Mouse (Mus musculus): ENCODE results near the gene F8. TPM values are rescaled to one million over a fixed set of nuclear protein-coding genes. Genes with fewer than 3 reads are reported as not detected.

Gene F8
- 0.35 and 1.2 TPM in 2 replicates for polyA plus RNA-seq (2012; rRNA removed)

- no peak for TF ChIP-seq POLR2A (IDR thresholded peaks at IDR 0.05; ENCODE audit: borderline replicate concordance, extremely low read depth, insufficient read depth, insufficient read length, poor library complexity, severe bottlenecking)
- no peak for TF ChIP-seq CTCF (IDR thresholded peaks at IDR 0.05; ENCODE audit: borderline replicate concordance, extremely low read depth, insufficient read depth, insufficient read length)
- DNase-seq (ENCODE audit: low read depth) = peak; percentile 93
Measured at GRCm38 (mm10) chrX:75382195-75382771, at the start of gene F8, which contains the start of gene Fundc2. F8 (minus strand) TSS chrX:75382615. Fundc2 (plus strand) TSS chrX:75382399.

- peak; percentile 96 for DNase-seq (ENCODE audit: low read depth)
- TF ChIP-seq POLR2A (IDR thresholded peaks at IDR 0.05; ENCODE audit: borderline replicate concordance, extremely low read depth, insufficient read depth, insufficient read length, poor library complexity, severe bottlenecking) = peak; percentile 65; the same call in 1 of the 2 replicates
- no peak for TF ChIP-seq CTCF (IDR thresholded peaks at IDR 0.05; ENCODE audit: borderline replicate concordance, extremely low read depth, insufficient read depth, insufficient read length)
Measured at GRCm38 (mm10) chrX:75415936-75416785, 33.7 kb upstream of the F8 start, which contains the start of the genes Cmc4, Mtcp1 and Brcc3. Cmc4 (minus strand) TSS chrX:75416584. Mtcp1 (minus strand) TSS chrX:75416588. Brcc3 (plus strand) TSS chrX:75416628.

- no peak for DNase-seq (ENCODE audit: low read depth)
- TF ChIP-seq CTCF (IDR thresholded peaks at IDR 0.05; ENCODE audit: borderline replicate concordance, extremely low read depth, insufficient read depth, insufficient read length) (no peak), POLR2A (IDR thresholded peaks at IDR 0.05; ENCODE audit: borderline replicate concordance, extremely low read depth, insufficient read depth, insufficient read length, poor library complexity, severe bottlenecking) (no peak)
Measured at GRCm38 (mm10) chrX:75409711-75410110, 27.3 kb upstream of the F8 start.

- no peak for TF ChIP-seq POLR2A (IDR thresholded peaks at IDR 0.05; ENCODE audit: borderline replicate concordance, extremely low read depth, insufficient read depth, insufficient read length, poor library complexity, severe bottlenecking)
- no peak for TF ChIP-seq CTCF (IDR thresholded peaks at IDR 0.05; ENCODE audit: borderline replicate concordance, extremely low read depth, insufficient read depth, insufficient read length)
- no peak for DNase-seq (ENCODE audit: low read depth)
Measured at GRCm38 (mm10) chrX:75403350-75403749, 20.9 kb upstream of the F8 start.

GRCm38 (mm10) chrX:75402668-75403067 is 20.3 kb upstream of the F8 start:
- TF ChIP-seq CTCF (IDR thresholded peaks at IDR 0.05; ENCODE audit: borderline replicate concordance, extremely low read depth, insufficient read depth, insufficient read length) (no peak), POLR2A (IDR thresholded peaks at IDR 0.05; ENCODE audit: borderline replicate concordance, extremely low read depth, insufficient read depth, insufficient read length, poor library complexity, severe bottlenecking) (no peak)
- DNase-seq (ENCODE audit: low read depth) = no peak

GRCm38 (mm10) chrX:75399471-75399870 is 17.1 kb upstream of the F8 start:
- no peak for DNase-seq (ENCODE audit: low read depth)
- TF ChIP-seq CTCF (IDR thresholded peaks at IDR 0.05; ENCODE audit: borderline replicate concordance, extremely low read depth, insufficient read depth, insufficient read length) (no peak), POLR2A (IDR thresholded peaks at IDR 0.05; ENCODE audit: borderline replicate concordance, extremely low read depth, insufficient read depth, insufficient read length, poor library complexity, severe bottlenecking) (no peak)

GRCm38 (mm10) chrX:75381699-75382098 is 716 bp downstream of the F8 start:
- TF ChIP-seq CTCF (IDR thresholded peaks at IDR 0.05; ENCODE audit: borderline replicate concordance, extremely low read depth, insufficient read depth, insufficient read length) = no peak
- no peak for TF ChIP-seq POLR2A (IDR thresholded peaks at IDR 0.05; ENCODE audit: borderline replicate concordance, extremely low read depth, insufficient read depth, insufficient read length, poor library complexity, severe bottlenecking)
- no peak for DNase-seq (ENCODE audit: low read depth)

GRCm38 (mm10) chrX:75381176-75381575 is 1.2 kb downstream of the F8 start:
- DNase-seq (ENCODE audit: low read depth) = no peak
- TF ChIP-seq CTCF (IDR thresholded peaks at IDR 0.05; ENCODE audit: borderline replicate concordance, extremely low read depth, insufficient read depth, insufficient read length) = no peak

GRCm38 (mm10) chrX:75376815-75377214 is 5.6 kb downstream of the F8 start:
- TF ChIP-seq POLR2A (IDR thresholded peaks at IDR 0.05; ENCODE audit: borderline replicate concordance, extremely low read depth, insufficient read depth, insufficient read length, poor library complexity, severe bottlenecking) (no peak), CTCF (IDR thresholded peaks at IDR 0.05; ENCODE audit: borderline replicate concordance, extremely low read depth, insufficient read depth, insufficient read length) (no peak)
- no peak for DNase-seq (ENCODE audit: low read depth)

- TF ChIP-seq CTCF (IDR thresholded peaks at IDR 0.05; ENCODE audit: borderline replicate concordance, extremely low read depth, insufficient read depth, insufficient read length) (no peak), POLR2A (IDR thresholded peaks at IDR 0.05; ENCODE audit: borderline replicate concordance, extremely low read depth, insufficient read depth, insufficient read length, poor library complexity, severe bottlenecking) (no peak)
- DNase-seq (ENCODE audit: low read depth) = no peak
Measured at GRCm38 (mm10) chrX:75372666-75373425, 9.6 kb downstream of the F8 start.

GRCm38 (mm10) chrX:75370197-75370596 is 12.2 kb downstream of the F8 start:
- no peak for TF ChIP-seq CTCF (IDR thresholded peaks at IDR 0.05; ENCODE audit: borderline replicate concordance, extremely low read depth, insufficient read depth, insufficient read length)
- DNase-seq (ENCODE audit: low read depth) = no peak
